In the genomic region with DNA sequence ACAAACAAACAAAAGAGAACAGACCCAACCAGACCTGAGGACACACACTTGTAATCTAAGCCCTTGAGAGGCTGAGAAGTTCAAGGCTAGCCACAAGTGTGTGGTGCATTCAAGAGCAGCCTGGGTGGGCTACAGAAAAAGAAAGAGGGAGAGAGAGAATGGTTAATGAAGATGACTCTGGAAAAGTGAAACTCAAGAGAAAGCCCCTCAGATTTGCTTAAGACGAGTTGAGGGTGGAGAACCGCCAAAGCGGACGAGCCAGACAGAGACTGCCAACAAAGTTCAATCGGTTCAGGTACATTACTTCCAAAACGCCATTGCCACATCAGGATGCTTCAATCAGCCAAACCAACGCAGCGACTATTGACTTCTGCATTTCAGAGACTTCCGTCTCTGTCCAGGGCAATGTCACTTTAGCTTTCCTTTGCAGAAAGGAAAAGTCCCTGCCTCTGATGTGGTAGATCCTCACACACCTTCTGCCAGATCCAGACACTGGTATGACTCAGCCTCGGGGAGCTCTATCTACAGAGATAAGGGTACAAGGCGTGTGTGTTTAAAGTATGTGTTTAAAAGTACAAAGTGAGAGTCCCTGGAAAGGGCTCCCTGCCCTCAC, we compare ENCODE assay signal across 20 mouse cellular contexts. TPM values are rescaled to one million over a fixed set of nuclear protein-coding genes. Genes with fewer than 3 reads are reported as not detected.
DNase-seq lines count a peak whose midpoint lies in the region; ATAC-seq lines count a peak whose summit lies in the region.
"Had no signal": no experiment of that assay in that cellular context is flagged by ENCODE, and none has a peak within 500 bp of the region (broad histone marks: within the 10 kb centered on the region; RNA-seq: fewer than 3 reads in every experiment).

No protein-coding gene starts in this region.

- peak; percentile 84 for ATAC-seq in activated CD4-positive, CD25-positive, alpha-beta regulatory T cell, adult 4 months
- peak; percentile 69 for ATAC-seq in liver, embryonic 12.5 days
- ATAC-seq: forebrain, embryonic 15.5 days; hindbrain, postnatal 0 days had no signal

- intact Hi-C loops in gastrocnemius, postnatal 14 days (cut with DNase I; ENCODE audit: low total_unique reads) = no loop called here
- intact Hi-C loops in gastrocnemius, postnatal 36 days (cut with DNase I) = no loop called here

- WGBS in liver, embryonic 12.5 days (ENCODE audit: insufficient replicate concordance) = 45% methylated on average over 11 of the region's 11 CpGs

- H3K27ac ChIP-seq in liver, embryonic 12.5 days = peak overlapping the region; percentile 34; the same call in 1 of the 2 replicates
- H3K27ac ChIP-seq: forebrain, embryonic 15.5 days; hindbrain, postnatal 0 days; limb, embryonic 13.5 days; midbrain, embryonic 12.5 days had no signal

- no peaks in the 10 kb centered on the region for H3K36me3 ChIP-seq in liver, embryonic 12.5 days
- H3K36me3 ChIP-seq: forebrain, embryonic 15.5 days; limb, embryonic 13.5 days; midbrain, embryonic 12.5 days had no signal

- peaks cover 41% of the 10 kb centered on the region for H3K4me1 ChIP-seq in liver, embryonic 12.5 days

- peak; percentile 63 for DNase-seq in heart, adult 11 months
- no peak for DNase-seq in heart, adult 9 months (ENCODE audit: low spot score in 2 of 2)
- peak; percentile 71 for DNase-seq in naive thymus-derived CD4-positive, alpha-beta T cell, adult 2 months (ENCODE audit: low read depth)
- DNase-seq in gastrocnemius, postnatal 14 days = no peak
- DNase-seq in gastrocnemius, postnatal 36 days = no peak
- DNase-seq in c-Kit-positive CD71-positive TER-119-positive erythroid progenitor cells, embryonic 14.5 days (ENCODE audit: low spot score) = no peak
- DNase-seq: adrenal gland, postnatal 14 days; cerebellum, adult 9-11 months; heart, postnatal 4 days; lung, postnatal 10 days; right cerebral cortex, postnatal 4 days; thymus, postnatal 25 days had no signal

- no peak overlapping the region for H3K9ac ChIP-seq in liver, embryonic 12.5 days
- H3K9ac ChIP-seq: forebrain, embryonic 15.5 days; limb, embryonic 13.5 days; midbrain, embryonic 12.5 days had no signal

- no peaks in the 10 kb centered on the region; the same call in 1 of the 2 replicates for H3K27me3 ChIP-seq in liver, embryonic 12.5 days (replicated peaks)
- H3K27me3 ChIP-seq: forebrain, embryonic 15.5 days had no signal

- H3K4me2 ChIP-seq in liver, embryonic 12.5 days = peak overlapping the region; percentile 39
- H3K4me2 ChIP-seq: forebrain, embryonic 15.5 days; heart, embryonic 11.5 days; limb, embryonic 13.5 days; midbrain, embryonic 12.5 days had no signal

- H3K9me3 ChIP-seq in liver, embryonic 12.5 days (replicated peaks) = no peaks in the 10 kb centered on the region
- H3K9me3 ChIP-seq: forebrain, embryonic 15.5 days; limb, embryonic 13.5 days; midbrain, embryonic 12.5 days had no signal

- H3K4me3 ChIP-seq in liver, embryonic 12.5 days = no peak overlapping the region
- H3K4me3 ChIP-seq: forebrain, embryonic 15.5 days; limb, embryonic 13.5 days; midbrain, embryonic 12.5 days; myocyte had no signal

RNA-seq across cellular contexts. Expression of a gene that starts 11.1 kb away (rescaled TPM):
- 10 to 100 TPM in 1 of 2 experiments, 1 to 10 TPM in 1; 5.6 to 16.0 TPM for polyA plus RNA-seq in activated CD4-positive, CD25-positive, alpha-beta regulatory T cell, adult 4 months (2017; shearing (Covaris generic))
- polyA plus RNA-seq in liver, embryonic 12.5 days (2016; fragmentation: Nextera tagmentation; extraction: Ambion mirVana) = 19.6 and 21.4 TPM in 2 replicates
- total RNA-seq in gastrocnemius, postnatal 14 days (2021) = 10 to 100 TPM; 17.3 to 23.0 TPM
- 1 to 10 TPM; 3.4 to 3.6 TPM for total RNA-seq in gastrocnemius, postnatal 36 days (2021)

RNA-seq across cellular contexts. Expression of a gene that starts 14.0 kb away (rescaled TPM):
- polyA plus RNA-seq in activated CD4-positive, CD25-positive, alpha-beta regulatory T cell, adult 4 months (2017; shearing (Covaris generic)) = 10 to 100 TPM; 33.9 to 38.7 TPM
- polyA plus RNA-seq in liver, embryonic 12.5 days (2016; fragmentation: Nextera tagmentation; extraction: Ambion mirVana) = 46.6 and 47.9 TPM in 2 replicates
- 10 to 100 TPM; 64.9 to 68.5 TPM for total RNA-seq in gastrocnemius, postnatal 14 days (2021)
- total RNA-seq in gastrocnemius, postnatal 36 days (2021) = 10 to 100 TPM; 56.1 to 64.1 TPM

RNA-seq across cellular contexts. Expression of a gene that starts 18.1 kb away (rescaled TPM):
- 1 to 10 TPM; 5.2 to 7.3 TPM for polyA plus RNA-seq in activated CD4-positive, CD25-positive, alpha-beta regulatory T cell, adult 4 months (2017; shearing (Covaris generic))
- 24.8 and 25.0 TPM in 2 replicates for polyA plus RNA-seq in liver, embryonic 12.5 days (2016; fragmentation: Nextera tagmentation; extraction: Ambion mirVana)
- total RNA-seq in gastrocnemius, postnatal 14 days (2021) = 1 to 10 TPM; 6.0 TPM
- total RNA-seq in gastrocnemius, postnatal 36 days (2021) = 1 to 10 TPM; 4.1 to 5.4 TPM

RNA-seq across cellular contexts. Expression of a gene that starts 33.2 kb away (rescaled TPM):
- not detected for polyA plus RNA-seq in activated CD4-positive, CD25-positive, alpha-beta regulatory T cell, adult 4 months (2017; shearing (Covaris generic))
- polyA plus RNA-seq in liver, embryonic 12.5 days (2016; fragmentation: Nextera tagmentation; extraction: Ambion mirVana) = 351 and 375 TPM in 2 replicates
- not detected for total RNA-seq in gastrocnemius, postnatal 14 days (2021)
- total RNA-seq in gastrocnemius, postnatal 36 days (2021) = not detected
- polyA plus RNA-seq: forebrain, embryonic 15.5 days; hindbrain, postnatal 0 days; midbrain, embryonic 12.5 days had no signal

RNA-seq across cellular contexts. Expression of a gene that starts 37.3 kb away (rescaled TPM):
- polyA plus RNA-seq in activated CD4-positive, CD25-positive, alpha-beta regulatory T cell, adult 4 months (2017; shearing (Covaris generic)) = not detected
- 0.89 and 1.2 TPM in 2 replicates for polyA plus RNA-seq in liver, embryonic 12.5 days (2016; fragmentation: Nextera tagmentation; extraction: Ambion mirVana)
- 10 to 100 TPM; 40.5 to 41.3 TPM for total RNA-seq in gastrocnemius, postnatal 14 days (2021)
- 10 to 100 TPM; 39.1 to 40.1 TPM for total RNA-seq in gastrocnemius, postnatal 36 days (2021)

Comparison
In these comparisons a context has a peak if more than half of its experiments do, and no peak if none do; other contexts are left out.
1. DNase-seq: peak in heart, adult 11 months (single experiment) and naive thymus-derived CD4-positive, alpha-beta T cell, adult 2 months (single experiment); none in heart, adult 9 months (0 of 2), gastrocnemius, postnatal 14 days (single experiment), gastrocnemius, postnatal 36 days (0 of 2) and c-Kit-positive CD71-positive TER-119-positive erythroid progenitor cells, embryonic 14.5 days (single experiment).